Mouse (Mus musculus) neural tube, embryonic 12.5 days (tissue): ENCODE data around the gene Ctu1. TPM values are rescaled to one million over a fixed set of nuclear protein-coding genes. Genes with fewer than 3 reads are reported as not detected.

ENCODE experiments used
- ATAC-seq: fragments of 200-750 bp; cut with Nextera tagmentation; 2 replicates; pipeline ENCODE4 v1.8.0; 2017; ENCODE audit warnings: low read depth, mild to moderate bottlenecking, moderate TSS enrichment, moderate library complexity; ENCODE audit not compliant: low FRiP score
- H3K27ac ChIP-seq: fragments of 300-500 bp; sonication (generic); 2 replicates; pipeline ENCODE4 v1.5.1; 2016
- H3K27me3 ChIP-seq: fragments of 300-500 bp; sonication (generic); replicated peaks from 2 replicates; pipeline ENCODE4 v1.6.1; 2016; ENCODE audit warnings: mild to moderate bottlenecking
- H3K36me3 ChIP-seq: fragments of 300-500 bp; sonication (generic); 2 replicates; pipeline ENCODE4 v1.6.1; 2016; ENCODE audit warnings: mild to moderate bottlenecking
- H3K4me1 ChIP-seq: fragments of 300-500 bp; sonication (generic); 2 replicates; pipeline ENCODE4 v1.6.1; 2016
- H3K4me2 ChIP-seq: fragments of 300-500 bp; sonication (generic); replicated peaks from 2 replicates; pipeline ENCODE4 v1.6.1; 2016; ENCODE audit warnings: mild to moderate bottlenecking
- H3K4me3 ChIP-seq: fragments of 300-500 bp; sonication (generic); 2 replicates; pipeline ENCODE4 v1.5.1; 2016
- H3K9ac ChIP-seq: fragments of 300-500 bp; sonication (generic); 2 replicates; pipeline ENCODE4 v1.6.1; 2016; ENCODE audit warnings: mild to moderate bottlenecking
- H3K9me3 ChIP-seq: fragments of 300-500 bp; sonication (generic); 2 replicates; pipeline ENCODE4 v1.6.1; 2016; ENCODE audit warnings: mild to moderate bottlenecking
- WGBS: fragments of 180-500 bp; shearing (Covaris S2); methylation state at CpG from one replicate; pipeline ENCODE4 v1.1.7; 2016; 5-methylcytosine and 5-hydroxymethylcytosine counted together
- polyA plus RNA-seq: library from polyadenylated mRNA; unstranded; fragments of >200 nt; fragmentation: Nextera tagmentation; extraction: Ambion mirVana; gene quantifications from 2 replicates; pipeline ENCODE4 v1.2.1, GENCODE M21; 2016

The Ctu1 gene
- polyA plus RNA-seq, 1 experiment from 2014 or later = 19.9 TPM

DNA sequence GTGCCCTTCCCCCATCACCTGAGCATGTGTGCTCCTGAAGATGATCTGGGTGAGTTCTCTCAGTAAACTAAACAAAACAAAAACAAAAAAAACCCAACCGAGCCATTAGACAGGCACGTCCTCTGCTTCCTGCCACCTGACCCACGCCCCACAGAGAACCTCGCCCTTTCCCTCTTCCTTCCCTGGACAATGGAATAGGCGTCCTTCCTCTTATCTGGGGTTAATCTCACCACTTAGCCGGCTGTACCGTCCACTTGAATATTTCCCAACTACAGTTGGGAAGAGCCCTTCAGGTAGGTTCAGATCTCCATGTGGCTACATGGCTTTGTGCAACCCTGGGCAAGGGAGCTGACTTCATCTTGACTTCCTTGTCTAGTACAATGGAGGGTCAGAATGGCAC is 13.3 kb downstream of the Ctu1 start:
- ATAC-seq = no peak
- WGBS = 82% methylated on average over 7 of the region's 7 CpGs
- no peaks in the 10 kb centered on the region for H3K9me3 ChIP-seq
- no peaks in the 10 kb centered on the region for H3K27me3 ChIP-seq
- no peak overlapping the region for H3K9ac ChIP-seq
- no peak overlapping the region for H3K4me3 ChIP-seq
- H3K4me1 ChIP-seq = no peaks in the 10 kb centered on the region
- no peak overlapping the region for H3K27ac ChIP-seq
- H3K36me3 ChIP-seq = no peaks in the 10 kb centered on the region
- no peak overlapping the region for H3K4me2 ChIP-seq

DNA sequence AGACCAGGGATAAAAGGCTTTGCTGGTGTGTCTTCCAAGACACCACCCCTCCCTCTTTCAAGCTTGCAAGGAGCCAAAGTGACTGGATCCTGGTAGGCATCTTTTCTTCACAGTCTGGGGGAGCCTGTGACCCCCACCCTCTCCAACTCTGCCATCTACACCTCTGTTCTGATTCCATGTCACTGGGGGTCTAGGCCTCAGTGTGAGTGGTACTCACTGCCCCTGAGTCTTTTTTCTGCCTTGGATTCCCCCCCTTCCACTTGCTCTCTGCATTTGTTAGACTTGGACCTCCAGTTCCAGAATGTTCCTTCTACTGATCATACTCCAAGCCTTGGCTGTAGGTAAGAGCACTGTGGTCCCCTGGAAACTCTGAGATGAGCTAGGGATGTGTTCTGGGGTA is 18.3 kb downstream of the Ctu1 start, which contains the start of gene Klk14:
Klk14 (plus strand) TSS at position 301 of the 400 bp plus-strand sequence.
- H3K27ac ChIP-seq = no peak within 1 kb of the TSS
- ATAC-seq = no peak
- no peaks in the 10 kb centered on the region for H3K36me3 ChIP-seq
- H3K4me2 ChIP-seq = no peak within 1 kb of the TSS
- H3K9me3 ChIP-seq = no peaks in the 10 kb centered on the region
- H3K27me3 ChIP-seq = no peaks in the 10 kb centered on the region
- no peak within 1 kb of the TSS for H3K4me3 ChIP-seq
- H3K4me1 ChIP-seq = no peaks in the 10 kb centered on the region
- H3K9ac ChIP-seq = no peak within 1 kb of the TSS

DNA sequence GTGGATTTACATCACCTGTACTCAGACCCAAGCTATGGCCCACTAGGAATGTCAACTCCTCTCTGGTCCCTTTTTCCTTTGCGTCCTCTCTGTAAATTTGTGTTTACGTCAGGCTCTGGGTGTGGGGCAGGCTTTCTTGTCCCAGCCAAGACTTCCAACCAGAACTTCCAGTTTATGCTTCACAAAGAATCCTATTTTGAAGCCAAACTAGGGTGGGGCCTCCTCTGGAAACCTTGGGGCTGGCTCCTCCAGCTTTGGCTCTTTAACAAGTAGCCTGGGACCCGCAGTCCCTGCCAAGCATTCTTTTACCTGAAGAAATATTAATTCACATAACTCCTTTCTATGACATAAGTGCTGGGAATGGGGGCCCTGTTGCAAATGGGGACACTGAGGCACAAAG is 38.2 kb downstream of the Ctu1 start:
- Histone ChIP-seq H3K4me3 (no peak overlapping the region), H3K4me1 (peaks cover 3% of the 10 kb centered on the region; the same call in 1 of the 2 replicates), H3K9ac (no peak overlapping the region), H3K9me3 (no peaks in the 10 kb centered on the region), H3K4me2 (no peak overlapping the region), H3K27me3 (no peaks in the 10 kb centered on the region), H3K27ac (no peak overlapping the region), H3K36me3 (no peaks in the 10 kb centered on the region)
- WGBS = 90% methylated on average over 3 of the region's 3 CpGs
- ATAC-seq = no peak

DNA sequence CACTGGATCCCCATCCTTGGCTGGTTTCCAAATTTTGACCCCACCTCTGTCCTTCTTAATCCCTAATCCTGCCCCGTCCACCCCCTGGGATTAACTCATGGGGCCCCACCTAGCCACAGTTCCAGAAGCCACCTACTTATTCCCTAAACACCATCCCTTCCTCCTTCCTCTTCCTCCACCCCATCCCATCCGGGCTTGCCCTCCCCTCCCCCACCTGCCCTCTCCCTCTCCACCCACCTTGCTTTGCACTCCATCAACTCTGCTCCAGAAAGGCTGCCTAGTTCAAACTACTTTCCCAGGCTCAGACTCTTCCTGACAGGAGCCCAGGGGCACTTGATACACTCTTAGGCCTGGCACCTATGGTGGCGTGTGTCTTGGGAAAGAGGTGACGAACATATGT is 40.5 kb downstream of the Ctu1 start, which contains the start of gene Klk13:
Klk13 (plus strand) TSS at position 301 of the 400 bp plus-strand sequence.
- H3K27ac ChIP-seq = no peak within 1 kb of the TSS
- no peak for ATAC-seq
- no peaks in the 10 kb centered on the region for H3K9me3 ChIP-seq
- peaks cover 3% of the 10 kb centered on the region; the same call in 1 of the 2 replicates for H3K4me1 ChIP-seq
- no peaks in the 10 kb centered on the region for H3K27me3 ChIP-seq
- no peak within 1 kb of the TSS for H3K4me3 ChIP-seq
- H3K36me3 ChIP-seq = no peaks in the 10 kb centered on the region
- 62% methylated on average over 4 of the region's 4 CpGs for WGBS
- no peak within 1 kb of the TSS for H3K9ac ChIP-seq
- peak within 1 kb of the TSS; percentile 34 for H3K4me2 ChIP-seq

DNA sequence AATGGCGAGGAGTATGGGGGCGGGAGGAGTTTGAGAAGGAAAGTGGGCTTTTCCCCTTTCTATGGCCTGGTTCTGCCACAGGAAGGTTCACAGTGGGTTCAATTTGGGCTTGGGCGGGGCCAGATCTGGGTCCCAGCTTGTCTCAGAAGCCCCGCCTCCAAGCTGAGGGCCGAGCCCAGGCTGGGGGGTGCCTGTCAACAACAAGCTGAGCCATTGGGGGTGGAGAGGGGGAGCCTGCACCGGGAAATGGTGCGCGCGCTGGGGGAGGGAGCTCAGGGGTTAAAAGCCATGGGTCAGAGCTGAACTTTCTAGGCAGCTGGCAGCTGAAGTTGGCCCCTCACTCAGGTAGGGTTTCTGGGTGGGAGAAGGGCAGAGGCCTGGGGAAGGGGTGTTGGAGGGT is 41.1 kb downstream of the Ctu1 start:
- no peaks in the 10 kb centered on the region for H3K9me3 ChIP-seq
- 5% methylated on average over 9 of the region's 9 CpGs for WGBS
- no peak overlapping the region for H3K27ac ChIP-seq
- H3K4me2 ChIP-seq = peak overlapping the region; percentile 34
- no peak for ATAC-seq
- H3K4me3 ChIP-seq = no peak overlapping the region
- H3K27me3 ChIP-seq = no peaks in the 10 kb centered on the region
- H3K9ac ChIP-seq = no peak overlapping the region
- H3K36me3 ChIP-seq = no peaks in the 10 kb centered on the region
- H3K4me1 ChIP-seq = peaks cover 3% of the 10 kb centered on the region; the same call in 1 of the 2 replicates

DNA sequence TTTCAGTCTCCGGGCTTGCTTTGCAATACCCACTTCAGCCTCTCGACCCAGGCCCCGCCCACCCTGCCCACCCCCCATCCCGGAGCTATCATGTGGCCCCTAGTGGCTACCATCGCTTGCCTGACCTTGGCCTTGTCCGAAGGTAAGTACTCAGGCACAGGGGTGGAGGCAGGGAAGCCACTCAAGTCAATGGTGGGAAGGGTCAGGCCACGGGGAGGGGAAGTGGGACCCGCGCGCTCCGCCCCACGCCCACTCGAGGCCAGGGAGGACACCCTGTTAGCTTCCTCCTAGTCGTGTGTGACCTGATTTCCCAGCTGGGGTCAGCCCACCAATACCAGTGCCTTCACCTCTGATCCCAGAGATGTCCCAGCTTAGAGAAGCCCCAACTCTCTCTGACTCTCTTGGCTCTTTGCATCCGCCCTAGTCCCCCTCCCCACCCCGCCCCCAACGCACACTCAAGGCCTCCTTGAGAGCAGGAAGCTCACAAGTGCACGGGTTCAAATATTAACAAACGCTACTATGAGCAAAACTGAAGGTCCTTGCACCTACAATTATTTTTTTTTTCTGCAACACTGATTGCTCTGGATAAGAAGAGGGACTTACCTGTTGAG is 42.0 kb downstream of the Ctu1 start:
- H3K4me2 ChIP-seq = peak overlapping the region; percentile 25; the same call in 1 of the 2 replicates
- 6% methylated on average over 14 of the region's 19 CpGs for WGBS
- H3K36me3 ChIP-seq = no peaks in the 10 kb centered on the region

More for the DNA sequence above, 42.0 kb downstream of the Ctu1 start:
- Histone ChIP-seq H3K4me3 (no peak overlapping the region), H3K9ac (no peak overlapping the region), H3K27me3 (no peaks in the 10 kb centered on the region), H3K27ac (no peak overlapping the region), H3K9me3 (no peaks in the 10 kb centered on the region), H3K4me1 (peaks cover 3% of the 10 kb centered on the region; the same call in 1 of the 2 replicates)
- ATAC-seq = no peak

Other genes starting within 250 kb of the Ctu1 start
- gene Lim2, start 244.3 kb upstream of the Ctu1 start, polyA plus RNA-seq = not detected in 2 replicates
- 0.28 TPM in 1 of 2 replicates, not detected in the other for gene Nkg7, start 234.9 kb upstream of the Ctu1 start, polyA plus RNA-seq
- gene Cldnd2, start 231.2 kb upstream of the Ctu1 start, polyA plus RNA-seq = not detected in 2 replicates
- 166 and 188 TPM in 2 replicates for gene Etfb, start 227.9 kb upstream of the Ctu1 start, polyA plus RNA-seq
- 0.49 TPM in 1 of 2 replicates, not detected in the other for gene Gm45233, start 227.9 kb upstream of the Ctu1 start, polyA plus RNA-seq
- gene Vsig10l, start 208.9 kb upstream of the Ctu1 start, polyA plus RNA-seq = 4.6 and 5.5 TPM in 2 replicates
- 4.0 and 4.5 TPM in 2 replicates for gene Iglon5, start 181.9 kb upstream of the Ctu1 start, polyA plus RNA-seq
- not detected in 2 replicates for gene 4931406B18Rik, start 166.1 kb upstream of the Ctu1 start, polyA plus RNA-seq
- 1.1 and 1.6 TPM in 2 replicates for gene Cd33, start 127.6 kb upstream of the Ctu1 start, polyA plus RNA-seq
- 8.7 and 10.5 TPM in 2 replicates for gene Zfp658, start 109.8 kb upstream of the Ctu1 start, polyA plus RNA-seq
- gene Zfp719, start 92.4 kb upstream of the Ctu1 start, polyA plus RNA-seq = 14.5 and 15.0 TPM in 2 replicates
- 0.24 and 0.31 TPM in 2 replicates for gene Zfp819, start 64.8 kb upstream of the Ctu1 start, polyA plus RNA-seq
- gene Ceacam18, start 37.3 kb upstream of the Ctu1 start, polyA plus RNA-seq = not detected in 2 replicates
- gene Siglece, start 11.9 kb upstream of the Ctu1 start, polyA plus RNA-seq = 0.18 and 0.30 TPM in 2 replicates
- gene Klk14, start 18.4 kb downstream of the Ctu1 start, polyA plus RNA-seq = not detected in 2 replicates
- 0.10 TPM in 1 of 2 replicates, not detected in the other for gene Klk13, start 40.6 kb downstream of the Ctu1 start, polyA plus RNA-seq
- not detected in 2 replicates for gene Klk12, start 96.9 kb downstream of the Ctu1 start, polyA plus RNA-seq
- not detected in 2 replicates for gene Klk11, start 102.6 kb downstream of the Ctu1 start, polyA plus RNA-seq
- gene Klk10, start 109.0 kb downstream of the Ctu1 start, polyA plus RNA-seq = 0.24 TPM in 1 of 2 replicates, not detected in the other
- not detected in 2 replicates for gene Klk9, start 119.9 kb downstream of the Ctu1 start, polyA plus RNA-seq
- 5.0 and 7.3 TPM in 2 replicates for gene Klk8, start 125.6 kb downstream of the Ctu1 start, polyA plus RNA-seq
- gene Klk7, start 139.3 kb downstream of the Ctu1 start, polyA plus RNA-seq = not detected in 2 replicates
- gene Klk6, start 152.5 kb downstream of the Ctu1 start, polyA plus RNA-seq = not detected in 2 replicates
- gene Klk5, start 170.0 kb downstream of the Ctu1 start, polyA plus RNA-seq = not detected in 2 replicates
- gene Klk4, start 209.1 kb downstream of the Ctu1 start, polyA plus RNA-seq = 0.15 and 0.20 TPM in 2 replicates